Mouse (Mus musculus): ENCODE results near the gene Cfap126.

DNA sequence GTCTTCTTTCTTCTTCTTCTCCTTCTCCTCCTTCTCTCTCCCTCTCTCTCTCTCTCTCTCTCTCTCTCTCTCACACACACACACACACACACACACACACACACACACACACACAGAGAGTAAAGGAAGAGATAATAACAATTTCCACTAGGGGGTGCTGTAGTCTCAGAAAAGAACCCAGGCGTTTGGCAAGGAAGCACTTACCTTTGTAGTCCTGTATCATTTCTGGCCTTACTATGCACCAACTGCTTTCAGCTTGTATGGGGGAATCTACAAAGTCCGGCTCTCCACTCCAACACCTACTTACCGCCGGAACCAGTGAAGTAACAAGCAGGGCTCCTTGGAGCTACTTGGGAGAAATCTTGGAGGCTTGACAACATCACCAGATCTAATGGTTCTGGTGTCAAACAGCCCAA is 4.6 kb downstream of the Cfap126 start:
- TF ChIP-seq SMC3 (IDR thresholded peaks at IDR 0.05; ENCODE audit: low read depth, low read length) (peak; percentile 78), CTCF (IDR thresholded peaks at IDR 0.05 in 2 of 3, conservative IDR thresholded peaks at IDR 0.05 in 1 of 3; ENCODE audit: control insufficient read depth in 1 of 3, insufficient read depth in 1 of 3, low read depth in 2 of 3, low read length in 3 of 3, poor library complexity in 1 of 3, severe bottlenecking in 1 of 3) (peak in 2 of 3 experiments; percentile 37 to 67; a peak in 4 of 6 replicates), ZC3H11A (IDR thresholded peaks at IDR 0.05; ENCODE audit: low read depth, low read length) (peak; percentile 73), USF2 (IDR thresholded peaks at IDR 0.05; ENCODE audit: borderline replicate concordance in 1 of 2, insufficient read depth in 1 of 2, low read depth in 1 of 2, low read length in 2 of 2) (no peak), ZNF384 (IDR thresholded peaks at IDR 0.05; ENCODE audit: low read depth, low read length) (no peak), ETS1 (IDR thresholded peaks at IDR 0.05; ENCODE audit: low read depth, low read length) (no peak), E2F4 (IDR thresholded peaks at IDR 0.05; ENCODE audit: borderline replicate concordance, low read depth, low read length) (no peak), NRF1 (IDR thresholded peaks at IDR 0.05; ENCODE audit: insufficient read depth, low read depth, low read length, poor library complexity, severe bottlenecking) (no peak)

All from MEL (cell line).